Mouse (Mus musculus) kidney, adult 11 months (tissue): ENCODE data around the gene 4930430A15Rik.

Source experiments
- DNase-seq: peaks from one replicate; pipeline ENCODE4 v3.0.0; 2022

4930430A15Rik gene

GRCm38 (mm10) chr2:111229502-111229901, at the start of gene 4930430A15Rik:
TSS of gene 4930430A15Rik (minus strand) at chr2:111229602.
- no peak for DNase-seq

GRCm38 (mm10) chr2:111274006-111274405, 44.6 kb upstream of the 4930430A15Rik start, which contains the start of gene Olfr1277:
TSS of gene Olfr1277 (minus strand) at chr2:111274106.
- no peak for DNase-seq

DNA sequence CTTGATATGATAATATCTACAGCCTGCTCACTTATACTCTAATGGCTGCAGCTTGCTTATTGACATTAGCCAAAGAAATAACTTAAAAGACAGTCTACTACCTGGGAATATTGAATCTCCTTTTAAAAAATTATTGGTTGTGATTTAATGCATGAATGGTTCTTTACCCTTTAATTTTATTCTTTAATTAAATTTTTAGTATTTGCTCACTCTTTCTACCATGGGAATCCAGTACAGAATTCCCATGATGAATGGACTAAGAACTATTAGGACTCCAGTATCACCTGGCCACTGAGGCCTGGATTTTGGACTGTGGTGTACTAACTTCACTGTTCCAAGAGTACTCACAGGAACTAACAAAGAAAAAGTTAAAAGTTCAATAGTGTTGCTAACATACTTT, 24.8 kb upstream of the 4930430A15Rik start, which contains the start of gene Olfr1276:
Olfr1276 (plus strand) TSS at position 301 of the 400 bp plus-strand sequence.
- no peak for DNase-seq

- no peak for DNase-seq
Measured at GRCm38 (mm10) chr2:111235186-111235585, 5.8 kb upstream of the 4930430A15Rik start, which contains the start of gene Olfr1275. TSS of gene Olfr1275 (minus strand) at chr2:111235286.

DNA sequence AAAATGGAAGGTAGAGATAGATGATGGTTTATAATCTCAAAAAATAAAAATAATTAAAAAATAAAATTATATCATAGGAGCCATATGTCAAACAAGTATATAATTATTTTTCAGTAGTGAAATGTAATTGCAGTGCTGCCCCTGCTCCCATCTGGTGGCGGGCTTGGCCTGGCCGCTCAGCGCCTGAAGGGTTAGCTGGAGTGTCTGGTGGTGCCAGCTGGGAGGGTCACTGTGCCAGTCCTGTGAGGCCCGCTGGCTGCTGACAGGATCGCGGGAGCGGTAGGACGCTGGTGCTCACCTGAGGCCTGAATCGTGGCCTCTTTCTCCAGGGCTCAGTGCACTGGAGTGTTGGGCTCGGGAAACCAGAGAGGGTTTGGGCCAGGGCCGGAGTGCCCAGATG, 47.3 kb downstream of the 4930430A15Rik start:
- no peak for DNase-seq

DNA sequence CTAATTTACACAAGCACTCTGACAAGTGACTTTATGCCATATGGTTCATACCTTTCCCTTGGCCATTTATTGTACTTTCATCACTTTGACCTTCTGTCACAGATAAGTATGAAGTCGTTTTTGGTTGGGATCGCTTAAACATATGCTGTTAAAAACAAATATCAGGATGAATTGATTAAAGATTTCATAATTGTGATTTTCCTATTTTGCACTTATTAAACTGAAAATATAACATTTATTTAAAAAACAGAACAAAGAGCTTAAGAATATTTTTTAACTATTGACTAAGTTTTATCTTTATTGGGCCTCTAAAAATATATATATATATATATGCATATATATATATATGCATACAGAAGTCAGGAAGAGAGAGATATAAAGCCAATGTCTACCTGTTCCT, 76.6 kb downstream of the 4930430A15Rik start, which contains the start of gene Gm15130:
Gm15130 (minus strand) TSS at position 101 of the 400 bp plus-strand sequence.
- no peak for DNase-seq

GRCm38 (mm10) chr2:111135739-111136138, 93.7 kb downstream of the 4930430A15Rik start:
- DNase-seq: no peak
